Mouse (Mus musculus) adrenal gland, postnatal 10 days (tissue): ENCODE data around the gene Atp9a. TPM values are rescaled to one million over a fixed set of nuclear protein-coding genes. Genes with fewer than 3 reads are reported as not detected.

Experiments used
- DNase-seq: peaks from one replicate; pipeline ENCODE4 v3.0.0; 2021; ENCODE audit warnings: mixed read lengths
- total RNA-seq, 2 experiments: library from RNA; stranded (reverse); gene quantifications; 2 replicates each; pipeline ENCODE4 v1.2.3; 2021

Atp9a gene
- total RNA-seq, 2 experiments from 2014 or later = 72.1 to 76.7 TPM

GRCm38 (mm10) chr2:168682721-168683120 is 59.5 kb downstream of the Atp9a start:
- no peak for DNase-seq

DNA sequence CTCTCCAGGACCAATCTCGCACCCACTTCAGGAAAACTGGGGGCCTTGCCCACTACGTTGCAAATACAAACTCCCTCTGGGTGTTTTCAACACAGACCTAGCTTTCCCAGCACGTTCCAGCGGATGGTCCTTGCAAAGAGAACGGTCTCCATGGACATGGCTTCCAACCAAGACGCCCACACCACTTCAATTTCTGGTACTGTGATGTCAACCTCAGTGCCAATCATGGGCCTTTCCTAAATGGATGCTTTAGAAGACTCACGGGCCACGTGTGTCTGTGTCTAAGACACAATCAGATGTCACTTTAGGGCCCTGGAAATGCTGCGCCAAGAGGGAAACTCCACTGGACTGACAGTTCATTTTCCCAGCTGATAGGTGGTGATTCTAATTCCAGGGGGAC is 60.7 kb downstream of the Atp9a start:
- DNase-seq = no peak

- no peak for DNase-seq
Observed at GRCm38 (mm10) chr2:168679381-168680199, 62.6 kb downstream of the Atp9a start.

DNA sequence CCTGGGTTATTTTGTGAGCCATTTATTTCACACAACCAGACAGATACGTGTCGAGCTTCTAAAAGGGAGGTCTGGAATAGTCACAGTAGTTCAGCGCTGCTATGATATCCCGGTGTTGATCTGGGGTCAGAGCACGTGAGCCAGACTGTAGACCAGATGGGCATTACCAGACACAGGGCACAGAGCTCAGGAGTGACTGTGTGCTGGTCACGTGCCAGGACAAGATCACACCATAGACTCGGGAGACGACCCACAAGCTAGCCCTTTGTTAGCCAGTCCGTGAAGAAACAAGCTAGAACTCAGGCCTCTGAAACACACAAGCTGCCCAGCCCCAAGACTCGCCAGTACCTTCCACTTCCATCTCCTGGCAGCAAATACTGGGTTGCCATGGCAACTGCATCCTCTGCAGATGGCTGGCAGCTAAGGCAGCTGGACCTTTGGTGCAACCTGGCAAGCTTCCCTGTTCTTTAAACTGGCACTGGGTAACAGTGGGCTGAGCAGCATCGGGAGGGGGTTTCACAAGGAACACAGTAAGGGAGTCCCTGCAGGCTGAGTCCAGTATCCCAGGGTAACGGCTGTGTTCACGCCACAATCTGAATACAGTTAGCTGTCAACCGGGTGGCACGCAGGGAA is 63.4 kb downstream of the Atp9a start:
- no peak for DNase-seq

DNA sequence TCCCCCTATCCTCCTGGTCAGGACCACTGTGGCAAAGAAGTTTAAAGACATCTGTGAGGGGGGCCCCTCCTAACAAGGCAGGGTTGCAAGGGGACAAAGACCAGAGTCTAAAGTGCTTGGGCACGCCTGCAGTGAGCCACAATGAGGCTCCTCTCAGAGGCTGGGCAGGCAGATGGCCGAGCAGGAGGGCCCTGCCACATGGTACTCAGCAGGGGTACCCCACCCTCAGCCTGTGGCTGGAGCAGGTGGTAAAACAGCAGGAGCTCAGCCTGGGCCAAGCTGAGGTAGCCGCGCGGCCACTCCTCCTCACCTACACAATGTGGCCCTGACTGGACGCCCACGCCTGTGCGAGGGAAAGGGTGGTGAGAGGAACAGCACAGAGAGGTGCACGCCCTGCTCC is 64.6 kb downstream of the Atp9a start:
- DNase-seq = no peak

GRCm38 (mm10) chr2:168671724-168672123 is 70.5 kb downstream of the Atp9a start:
- no peak for DNase-seq

- DNase-seq = no peak
Observed at GRCm38 (mm10) chr2:168670241-168670640, 72.0 kb downstream of the Atp9a start.

DNA sequence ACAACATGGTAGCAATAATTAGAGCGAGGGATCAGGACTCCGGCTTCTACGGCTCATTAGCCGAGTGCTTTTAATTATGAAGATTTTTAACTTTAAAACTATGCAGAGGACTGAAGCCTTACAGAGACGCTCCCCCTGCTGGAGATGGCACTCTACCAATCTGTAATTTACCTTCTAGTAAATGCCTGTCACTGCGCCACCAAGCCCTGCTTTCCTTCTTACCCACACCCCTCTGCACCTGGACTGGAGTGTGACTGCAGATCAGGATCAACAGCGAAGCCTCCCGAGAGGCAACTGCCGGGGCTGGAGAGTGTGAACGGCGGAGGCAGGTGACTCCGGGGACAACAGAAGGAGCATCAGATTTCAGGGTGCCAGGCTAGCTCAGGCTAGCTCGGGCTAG is 72.4 kb downstream of the Atp9a start:
- DNase-seq = no peak

DNA sequence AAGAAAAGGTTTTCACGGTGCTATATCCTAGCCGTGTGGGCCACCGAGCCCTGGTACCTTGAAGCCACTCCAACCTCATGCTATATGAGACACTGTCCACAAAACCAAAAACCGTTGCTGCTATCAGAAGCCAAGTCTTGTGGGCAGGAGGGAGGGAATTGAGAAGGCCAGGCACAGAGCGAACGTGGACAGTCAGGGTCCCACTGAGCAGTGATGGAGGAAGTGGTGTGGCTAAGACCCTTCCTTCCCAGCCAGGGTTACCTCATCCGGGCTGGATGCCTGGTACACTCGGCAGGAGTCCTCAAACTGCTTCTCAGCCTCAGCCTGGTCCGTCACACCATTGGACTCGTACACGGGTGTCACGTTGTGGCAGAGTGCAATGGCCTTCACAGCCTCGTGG is 74.5 kb downstream of the Atp9a start:
- DNase-seq = no peak

- no peak for DNase-seq
Observed at GRCm38 (mm10) chr2:168665680-168666079, 76.5 kb downstream of the Atp9a start.

GRCm38 (mm10) chr2:168663716-168664115 is 78.5 kb downstream of the Atp9a start:
- no peak for DNase-seq

- no peak for DNase-seq
Observed at GRCm38 (mm10) chr2:168663216-168663615, 79.0 kb downstream of the Atp9a start.

GRCm38 (mm10) chr2:168661802-168662201 is 80.4 kb downstream of the Atp9a start:
- DNase-seq = no peak

GRCm38 (mm10) chr2:168660344-168660743 is 81.9 kb downstream of the Atp9a start:
- no peak for DNase-seq

DNA sequence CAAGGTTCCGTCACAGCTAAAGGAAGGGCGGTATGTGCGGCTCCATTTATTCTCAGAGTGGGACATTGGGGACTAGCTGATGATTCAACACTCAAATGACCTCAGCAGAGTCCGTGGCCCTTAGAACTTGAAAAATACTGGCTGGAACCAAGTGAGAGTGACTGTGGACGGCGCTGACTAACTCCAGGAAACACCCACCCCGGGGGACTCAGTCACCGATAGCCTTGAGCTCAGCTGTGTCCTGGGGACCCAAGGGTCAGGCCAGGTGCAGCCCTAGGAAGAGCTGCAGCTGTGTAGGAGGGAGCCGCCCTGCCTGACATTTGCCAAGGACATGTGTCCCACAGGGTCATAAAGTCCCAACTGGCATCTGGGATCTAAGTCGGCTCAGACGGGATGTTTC is 83.7 kb downstream of the Atp9a start:
- DNase-seq = peak; percentile 38

DNA sequence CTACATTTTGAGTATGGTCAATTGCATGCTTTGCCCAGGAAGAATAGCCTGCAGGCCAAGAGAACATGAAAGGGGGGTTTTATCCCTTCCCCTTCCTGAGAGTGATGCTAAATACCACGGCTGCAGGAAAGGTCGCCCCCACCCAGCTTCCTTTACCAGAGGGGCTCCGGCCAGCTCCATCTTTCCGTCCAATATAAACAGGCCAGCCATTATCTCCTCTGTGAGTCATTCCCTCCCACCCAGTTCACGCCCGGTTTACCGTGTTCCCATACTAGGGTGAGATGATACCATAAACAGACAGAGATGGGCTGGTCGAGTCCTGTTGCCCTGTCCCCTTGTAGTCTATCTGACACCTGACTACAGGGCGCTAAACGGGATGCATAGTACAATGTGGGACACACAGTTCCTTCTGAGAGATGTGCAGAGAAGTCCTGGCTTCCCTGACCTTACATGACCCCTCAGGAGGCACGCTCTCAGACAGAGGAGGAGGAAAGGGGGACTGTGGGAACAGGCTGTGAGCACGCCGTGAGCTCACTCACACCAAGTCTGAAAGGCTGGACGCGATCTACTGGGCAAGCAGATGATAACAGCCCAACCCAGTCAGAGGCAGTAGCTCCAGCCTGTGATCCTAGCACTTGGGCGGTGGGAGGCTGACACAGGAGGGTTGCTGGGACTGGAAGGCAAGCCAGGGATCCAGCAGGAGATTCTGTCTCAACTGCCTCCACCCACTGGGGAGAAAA is 85.5 kb downstream of the Atp9a start:
- no peak for DNase-seq

GRCm38 (mm10) chr2:168654983-168655669 is 87.1 kb downstream of the Atp9a start:
- peak; percentile 32 for DNase-seq

DNA sequence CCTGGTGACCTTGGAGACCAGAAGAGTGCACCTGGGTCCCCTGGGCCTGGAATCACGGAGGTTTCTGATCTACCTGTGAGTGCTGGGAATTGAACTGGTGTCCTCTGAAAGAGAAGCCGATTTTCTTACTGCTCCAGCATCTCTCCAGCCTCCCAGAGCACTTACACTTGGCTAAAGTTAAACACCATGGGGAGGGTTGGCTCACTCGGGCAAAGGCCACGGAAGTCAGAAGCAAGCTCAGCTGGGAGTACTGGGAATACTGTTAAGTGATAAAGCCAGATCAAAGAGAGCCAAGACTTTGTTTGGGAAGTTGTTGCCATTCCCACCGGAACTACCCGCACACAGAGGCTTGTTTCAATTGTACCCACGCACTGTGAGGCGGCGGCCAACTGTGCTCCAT is 87.7 kb downstream of the Atp9a start:
- DNase-seq = no peak

DNA sequence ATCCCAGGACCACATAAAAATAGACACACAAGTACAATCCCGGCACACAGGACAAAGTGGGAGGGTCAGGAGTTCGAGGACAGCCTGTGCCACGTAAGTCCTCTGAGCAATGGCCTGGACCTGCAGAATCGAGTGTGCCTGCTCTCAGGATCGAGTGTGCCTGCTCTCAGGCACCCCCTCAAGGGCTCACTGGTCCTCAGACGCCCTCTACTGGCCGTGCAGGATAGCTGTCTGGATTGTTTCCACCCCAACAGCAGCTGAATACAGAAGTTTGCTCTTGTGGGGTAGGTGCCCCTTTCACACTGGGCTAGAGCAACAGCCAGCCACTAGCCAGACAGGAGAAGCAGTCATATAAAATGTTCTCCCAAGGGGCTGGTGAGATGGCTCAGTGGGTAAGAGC is 90.5 kb downstream of the Atp9a start:
- DNase-seq = peak; percentile 35

- no peak for DNase-seq
Observed at GRCm38 (mm10) chr2:168648171-168648570, 94.0 kb downstream of the Atp9a start.

- DNase-seq = no peak
Observed at GRCm38 (mm10) chr2:168644855-168645254, 97.4 kb downstream of the Atp9a start.

- DNase-seq = no peak
Observed at GRCm38 (mm10) chr2:168643524-168644177, 98.6 kb downstream of the Atp9a start.
